Mouse (Mus musculus) ES-Bruce4 (cell line): ENCODE data around the gene Syf2.

Experiments
- CTCF ChIP-seq: IDR thresholded peaks from one replicate; pipeline ENCODE4 v1.8.1; 2011; ENCODE audit warnings: low read depth, low read length
- POLR2A ChIP-seq: IDR thresholded peaks from one replicate; pipeline ENCODE4 v1.8.1; 2011; ENCODE audit warnings: low read length; ENCODE audit not compliant: insufficient read depth

- no peak for TF ChIP-seq CTCF
- no peak for TF ChIP-seq POLR2A
These were observed 2.2 kb upstream of the Syf2 start for GRCm38 (mm10) chr4:134928464-134928836.
